Comparison of ENCODE assay signal across 14 mouse cellular contexts in the genomic region with DNA sequence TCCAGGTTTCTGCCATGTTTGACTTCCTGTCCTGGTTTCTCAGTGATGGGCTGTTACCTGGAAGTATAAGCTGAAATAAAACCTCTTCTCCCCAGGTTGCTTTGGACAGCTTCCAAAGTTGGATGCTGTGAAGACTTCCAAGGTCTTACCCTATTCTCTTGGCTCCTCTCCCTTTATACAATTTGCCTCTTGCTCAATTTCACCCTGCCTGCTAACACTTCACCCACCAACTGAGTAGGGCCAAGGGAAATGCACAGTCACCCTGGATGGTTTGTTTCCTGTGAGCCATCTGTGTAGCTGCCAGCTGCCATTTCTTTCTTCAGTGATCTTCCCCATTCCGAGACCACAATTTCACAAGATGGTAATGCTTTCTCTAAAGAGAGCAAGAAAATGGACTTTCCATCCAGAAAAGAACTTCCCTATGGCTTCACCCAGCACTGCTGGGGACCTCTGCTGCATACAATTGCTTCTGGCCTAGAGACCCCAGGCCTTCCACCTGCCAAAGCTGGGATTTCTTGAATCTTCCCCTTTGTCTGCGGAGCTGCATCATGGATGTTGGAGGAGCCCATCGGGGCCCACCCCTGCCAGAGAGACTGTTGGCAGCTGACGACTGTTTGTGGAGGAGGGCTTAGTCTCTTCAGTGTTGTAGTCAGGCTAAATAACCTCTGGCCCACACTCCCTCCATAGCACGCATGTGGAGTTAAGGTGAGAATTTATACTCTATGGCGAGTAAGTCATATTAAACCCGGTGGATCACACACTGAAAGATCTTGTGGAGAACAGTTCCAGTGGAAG. TPM values are rescaled to one million over a fixed set of nuclear protein-coding genes. Genes with fewer than 3 reads are reported as not detected.
A peak's percentile ranks its signal among the peaks of the same experiment; 100 is the strongest.
DNase-seq lines count a peak whose midpoint lies in the region; ATAC-seq and TF ChIP-seq lines count a peak whose summit lies in the region.
"Had no signal": no experiment of that assay in that cellular context is flagged by ENCODE, and none has a peak within 500 bp of the region (broad histone marks: within the 10 kb centered on the region; RNA-seq: fewer than 3 reads in every experiment).

No protein-coding gene starts in this region.

- no peak for TF ChIP-seq POLR2A in spleen, adult 2 months (IDR thresholded peaks at IDR 0.05; ENCODE audit: low read depth, low read length)

- H3K9ac ChIP-seq in heart, embryonic 15.5 days: no peak overlapping the region
- H3K9ac ChIP-seq: heart, embryonic 12.5 days had no signal

- H3K4me3 ChIP-seq in heart, embryonic 15.5 days: no peak overlapping the region
- no peak overlapping the region for H3K4me3 ChIP-seq in spleen, adult 2 months (ENCODE audit: extremely low read depth, insufficient read depth, insufficient read length)
- H3K4me3 ChIP-seq: erythroblast, embryonic 14.5 days; heart, embryonic 12.5 days had no signal

- TF ChIP-seq CTCF in spleen, adult 2 months (IDR thresholded peaks at IDR 0.05; ENCODE audit: extremely low read depth, insufficient read depth, insufficient read length, insufficient replicate concordance): no peak

- DNase-seq in heart, adult 18-20 months: no peak
- no peak for DNase-seq in spleen, adult 2 months (ENCODE audit: low read depth in 1 of 2, low spot score in 2 of 2)
- no peak for DNase-seq in spleen, postnatal 36 days (ENCODE audit: low spot score in 2 of 2)
- DNase-seq in cerebellum, postnatal 25 days: peak; percentile 42 to 43
- no peak for DNase-seq in lung, postnatal 4 days
- DNase-seq in embryo, embryonic 10 days (ENCODE audit: low spot score): no peak
- DNase-seq: kidney, postnatal 36 days; lung, postnatal 14 days; thymus, postnatal 14 days had no signal

- 0 out of 2 replicates have a peak, but pooled peaks cover 13% of the 10 kb centered on the region for H3K27me3 ChIP-seq in heart, embryonic 15.5 days
- no peaks in the 10 kb centered on the region for H3K27me3 ChIP-seq in spleen, adult 2 months (ENCODE audit: control insufficient read depth, insufficient read depth, low read length)

- ATAC-seq in heart, embryonic 15.5 days (replicated peaks; ENCODE audit: insufficient number of reproducible peaks, insufficient read depth, low FRiP score, low read depth): no peak
- peak; percentile 90 for ATAC-seq in monocyte, adult 5-6 weeks (replicated peaks; ENCODE audit: insufficient number of reproducible peaks, low FRiP score, low TSS enrichment, poor library complexity, severe bottlenecking)
- ATAC-seq: inflammation-experienced regulatory T-cells, adult 6 months had no signal

- 72% methylated on average over 7 of the region's 7 CpGs for whole genome bisulfite sequencing in heart, embryonic 15.5 days
- WGBS in spleen, adult 2 months: 72% methylated on average over 7 of the region's 7 CpGs

- H3K4me1 ChIP-seq in heart, embryonic 15.5 days (replicated peaks): peaks cover 12% of the 10 kb centered on the region
- H3K4me1 ChIP-seq in spleen, adult 2 months (ENCODE audit: control insufficient read depth, insufficient read depth, insufficient read length): no peaks in the 10 kb centered on the region

- H3K27ac ChIP-seq in heart, embryonic 15.5 days: 0 out of 2 replicates have a peak overlapping the region, but pooled peaks have one; percentile 82
- peak overlapping the region; percentile 29; the same call in 1 of the 2 replicates for H3K27ac ChIP-seq in spleen, adult 2 months (ENCODE audit: insufficient read depth, low read length)

- no peaks in the 10 kb centered on the region for H3K36me3 ChIP-seq in heart, embryonic 15.5 days
- no peaks in the 10 kb centered on the region for H3K36me3 ChIP-seq in spleen, adult 2 months (ENCODE audit: control insufficient read depth, insufficient read depth, low read length)
- H3K36me3 ChIP-seq: heart, embryonic 12.5 days had no signal

- no peaks in the 10 kb centered on the region for H3K9me3 ChIP-seq in heart, embryonic 15.5 days (replicated peaks)
- H3K9me3 ChIP-seq: heart, embryonic 12.5 days had no signal

- no peak overlapping the region for H3K4me2 ChIP-seq in heart, embryonic 15.5 days
- H3K4me2 ChIP-seq: heart, embryonic 12.5 days had no signal

RNA-seq across cellular contexts. Expression of a gene that starts 4.9 kb away (rescaled TPM):
- polyA plus RNA-seq in heart, embryonic 15.5 days (2015; fragmentation: Nextera tagmentation; extraction: Ambion mirVana): 10.7 and 12.9 TPM in 2 replicates
- total RNA-seq in heart, adult 18-20 months (2021): 1 to 10 TPM; 5.8 to 6.5 TPM
- polyA plus RNA-seq in spleen, adult 2 months (2012; rRNA removed): 1.4 and 1.6 TPM in 2 replicates
- 5.6 to 15.1 TPM (median 6.4 TPM) in 3 replicates for total RNA-seq in monocyte, adult 5-6 weeks (2017)

RNA-seq across cellular contexts. Expression of a gene that starts 7.3 kb away (rescaled TPM):
- polyA plus RNA-seq in heart, embryonic 15.5 days (2015; fragmentation: Nextera tagmentation; extraction: Ambion mirVana): 39.6 and 54.5 TPM in 2 replicates
- 10 to 100 TPM; 15.5 to 17.2 TPM for total RNA-seq in heart, adult 18-20 months (2021)
- 76.4 and 102 TPM in 2 replicates for polyA plus RNA-seq in spleen, adult 2 months (2012; rRNA removed)
- total RNA-seq in monocyte, adult 5-6 weeks (2017): 17.4 to 26.0 TPM (median 23.4 TPM) in 3 replicates

RNA-seq across cellular contexts. Expression of a gene that starts 10.3 kb away (rescaled TPM):
- 0.42 and 1.2 TPM in 2 replicates for polyA plus RNA-seq in heart, embryonic 15.5 days (2015; fragmentation: Nextera tagmentation; extraction: Ambion mirVana)
- total RNA-seq in heart, adult 18-20 months (2021): 1 to 10 TPM in 1 of 2 experiments, under 1 TPM in 1; 0.93 to 1.5 TPM
- polyA plus RNA-seq in spleen, adult 2 months (2012; rRNA removed): 9.5 and 9.9 TPM in 2 replicates
- total RNA-seq in monocyte, adult 5-6 weeks (2017): 0.29 to 1.9 TPM (median 0.75 TPM) in 3 replicates
- polyA plus RNA-seq: erythroblast, embryonic 14.5 days; heart, embryonic 12.5 days had no signal

RNA-seq across cellular contexts. Expression of a gene that starts 11.3 kb away (rescaled TPM):
- 22.9 and 24.8 TPM in 2 replicates for polyA plus RNA-seq in heart, embryonic 15.5 days (2015; fragmentation: Nextera tagmentation; extraction: Ambion mirVana)
- 10 to 100 TPM; 55.5 to 55.8 TPM for total RNA-seq in heart, adult 18-20 months (2021)
- 31.7 and 36.3 TPM in 2 replicates for polyA plus RNA-seq in spleen, adult 2 months (2012; rRNA removed)
- total RNA-seq in monocyte, adult 5-6 weeks (2017): 30.4 to 67.0 TPM (median 38.4 TPM) in 3 replicates

RNA-seq across cellular contexts. Expression of a gene that starts 23.9 kb away (rescaled TPM):
- 1.3 and 2.2 TPM in 2 replicates for polyA plus RNA-seq in heart, embryonic 15.5 days (2015; fragmentation: Nextera tagmentation; extraction: Ambion mirVana)
- 1 to 10 TPM in 1 of 2 experiments, under 1 TPM in 1; 0.85 to 1.1 TPM for total RNA-seq in heart, adult 18-20 months (2021)
- 3.2 and 3.9 TPM in 2 replicates for polyA plus RNA-seq in spleen, adult 2 months (2012; rRNA removed)
- total RNA-seq in monocyte, adult 5-6 weeks (2017): 2.3 to 3.3 TPM (median 3.0 TPM) in 3 replicates

Comparison
In these comparisons a context has a peak if more than half of its experiments do, and no peak if none do; other contexts are left out.
1. DNase-seq: peak in cerebellum, postnatal 25 days (2 of 2); none in heart, adult 18-20 months (0 of 2), spleen, adult 2 months (0 of 2), spleen, postnatal 36 days (0 of 2), lung, postnatal 4 days (0 of 2) and embryo, embryonic 10 days (single experiment).